Mouse (Mus musculus) erythroblast, embryonic 14.5 days (primary cell): ENCODE measurements around the gene Lhfp.

Experiments used
- GATA1 ChIP-seq: IDR thresholded peaks from 2 replicates; pipeline ENCODE4 v1.6.1; 2012; ENCODE audit warnings: low read length, inconsistent platforms, mixed read lengths
- TAL1 ChIP-seq: IDR thresholded peaks from 3 replicates; pipeline ENCODE4 v1.6.1; 2012; ENCODE audit warnings: low read length, inconsistent platforms, mixed read lengths

GRCm38 (mm10) chr3:53086481-53087155 is 45.3 kb downstream of the Lhfp start:
- TF ChIP-seq GATA1: no peak
- no peak for TF ChIP-seq TAL1
